Mouse (Mus musculus) right cerebral cortex, postnatal 14 days (tissue): ENCODE measurements around the gene Prdm10.

Experiments
- DNase-seq: peaks from one replicate; pipeline ENCODE4 v3.0.0; 2022

Prdm10 gene

GRCm38 (mm10) chr9:31384786-31385499 is 104.6 kb downstream of the Prdm10 start:
- DNase-seq, result no peak

GRCm38 (mm10) chr9:31385500-31385869 is 105.1 kb downstream of the Prdm10 start:
- no peak for DNase-seq

GRCm38 (mm10) chr9:31385947-31386354 is 105.6 kb downstream of the Prdm10 start, which contains the start of gene Nfrkb:
Gene Nfrkb, plus strand, starts transcription at chr9:31386192.
- DNase-seq, result peak; percentile 95

GRCm38 (mm10) chr9:31386368-31387180 is 106.2 kb downstream of the Prdm10 start:
- no peak for DNase-seq

- DNase-seq, result no peak
Measured at GRCm38 (mm10) chr9:31387206-31387605, 106.9 kb downstream of the Prdm10 start.

- peak; percentile 78 for DNase-seq
Measured at GRCm38 (mm10) chr9:31400441-31400840, 120.1 kb downstream of the Prdm10 start.

- DNase-seq, result no peak
Measured at GRCm38 (mm10) chr9:31404311-31404710, 124.0 kb downstream of the Prdm10 start.

- DNase-seq, result no peak
Measured at GRCm38 (mm10) chr9:31405217-31405616, 124.9 kb downstream of the Prdm10 start.

GRCm38 (mm10) chr9:31412165-31412564 is 131.8 kb downstream of the Prdm10 start:
- no peak for DNase-seq

GRCm38 (mm10) chr9:31418821-31419220 is 138.5 kb downstream of the Prdm10 start:
- DNase-seq, result no peak

- no peak for DNase-seq
Measured at GRCm38 (mm10) chr9:31422143-31422542, 141.8 kb downstream of the Prdm10 start.

GRCm38 (mm10) chr9:31428971-31429370 is 148.6 kb downstream of the Prdm10 start:
- DNase-seq, result no peak

- no peak for DNase-seq
Measured at GRCm38 (mm10) chr9:31430011-31430410, 149.7 kb downstream of the Prdm10 start.
